Mouse (Mus musculus): Measurements from ENCODE around the gene Akt2. TPM values are rescaled to one million over a fixed set of nuclear protein-coding genes. Genes with fewer than 3 reads are reported as not detected.
A peak's percentile ranks its signal among the peaks of the same experiment; 100 is the strongest.

Gene Akt2
- polyA plus RNA-seq (2015; fragmentation: Nextera tagmentation; extraction: Ambion mirVana) = 94.2 and 97.1 TPM in 2 replicates

GRCm38 (mm10) chr7:27591266-27592216 lies at the start of gene Akt2:
TSS of gene Akt2 (plus strand) at chr7:27591552.
- H3K9me3 ChIP-seq = no peaks in the 10 kb centered on the region
- WGBS = under 1% methylated on average over 62 of the region's 71 CpGs
- H3K4me3 ChIP-seq = peak within 1 kb of the TSS; percentile 72
- H3K4me2 ChIP-seq (replicated peaks) = peak within 1 kb of the TSS; percentile 74
- peaks cover 16% of the 10 kb centered on the region for H3K4me1 ChIP-seq
- peak within 1 kb of the TSS; percentile 99 for H3K27ac ChIP-seq (replicated peaks)
- H3K9ac ChIP-seq (replicated peaks) = peak within 1 kb of the TSS; percentile 91
- no peaks in the 10 kb centered on the region for H3K27me3 ChIP-seq
- H3K36me3 ChIP-seq = no peaks in the 10 kb centered on the region
- ATAC-seq (replicated peaks) = peak; percentile 96

- Histone ChIP-seq H3K27me3 (no peaks in the 10 kb centered on the region), H3K4me3 (peak overlapping the region; percentile 57), H3K9ac (replicated peaks) (peak overlapping the region; percentile 61), H3K36me3 (peaks cover 19% of the 10 kb centered on the region), H3K4me2 (replicated peaks) (peak overlapping the region; percentile 78), H3K27ac (replicated peaks) (no peak overlapping the region; the same call in 1 of the 2 replicates), H3K9me3 (no peaks in the 10 kb centered on the region), H3K4me1 (peaks cover 21% of the 10 kb centered on the region)
- 66% methylated on average over 5 of the region's 5 CpGs for WGBS
- ATAC-seq (replicated peaks) = peak; percentile 3; the same call in 1 of the 2 replicates
Measured at GRCm38 (mm10) chr7:27541922-27542321, 49.4 kb upstream of the Akt2 start.

- Histone ChIP-seq H3K9me3 (no peaks in the 10 kb centered on the region), H3K4me3 (peak overlapping the region; percentile 57), H3K36me3 (peaks cover 14% of the 10 kb centered on the region), H3K27me3 (no peaks in the 10 kb centered on the region), H3K27ac (replicated peaks) (0 out of 2 replicates have a peak overlapping the region, but pooled peaks have one; percentile 14), H3K4me2 (replicated peaks) (peak overlapping the region; percentile 78), H3K9ac (replicated peaks) (peak overlapping the region; percentile 61), H3K4me1 (peaks cover 21% of the 10 kb centered on the region)
- peak; percentile 96 for ATAC-seq (replicated peaks)
- 3% methylated on average over 30 of the region's 30 CpGs for whole genome bisulfite sequencing
Measured at GRCm38 (mm10) chr7:27542392-27543033, 48.8 kb upstream of the Akt2 start.

- H3K4me1 ChIP-seq = peaks cover 21% of the 10 kb centered on the region
- no peak; the same call in 1 of the 2 replicates for ATAC-seq (replicated peaks)
- H3K36me3 ChIP-seq = peaks cover 8% of the 10 kb centered on the region
- 58% methylated on average over 6 of the region's 6 CpGs for WGBS
- H3K9me3 ChIP-seq = no peaks in the 10 kb centered on the region
- peak overlapping the region; percentile 57 for H3K4me3 ChIP-seq
- 0 out of 2 replicates have a peak overlapping the region, but pooled peaks have one; percentile 14 for H3K27ac ChIP-seq (replicated peaks)
- peak overlapping the region; percentile 78 for H3K4me2 ChIP-seq (replicated peaks)
- H3K27me3 ChIP-seq = no peaks in the 10 kb centered on the region
- peak overlapping the region; percentile 61 for H3K9ac ChIP-seq (replicated peaks)
Measured at GRCm38 (mm10) chr7:27543065-27543464, 48.3 kb upstream of the Akt2 start.

- H3K36me3 ChIP-seq = peaks cover 7% of the 10 kb centered on the region; the same call in 1 of the 2 replicates
- H3K4me1 ChIP-seq = peaks cover 21% of the 10 kb centered on the region
- WGBS = 97% methylated on average over 4 of the region's 4 CpGs
- H3K9ac ChIP-seq (replicated peaks) = no peak overlapping the region
- H3K4me2 ChIP-seq (replicated peaks) = no peak overlapping the region
- no peak overlapping the region for H3K27ac ChIP-seq (replicated peaks)
- H3K9me3 ChIP-seq = no peaks in the 10 kb centered on the region
- H3K4me3 ChIP-seq = no peak overlapping the region
- ATAC-seq (replicated peaks) = no peak
- no peaks in the 10 kb centered on the region for H3K27me3 ChIP-seq
Measured at GRCm38 (mm10) chr7:27543851-27544250, 47.5 kb upstream of the Akt2 start.

GRCm38 (mm10) chr7:27544675-27545370 lies 46.5 kb upstream of the Akt2 start:
- Histone ChIP-seq H3K27ac (replicated peaks) (no peak overlapping the region), H3K9me3 (no peaks in the 10 kb centered on the region), H3K4me2 (replicated peaks) (no peak overlapping the region), H3K36me3 (0 out of 2 replicates have a peak, but pooled peaks cover 3% of the 10 kb centered on the region), H3K4me1 (peaks cover 21% of the 10 kb centered on the region), H3K27me3 (no peaks in the 10 kb centered on the region), H3K4me3 (no peak overlapping the region), H3K9ac (replicated peaks) (no peak overlapping the region)
- 87% methylated on average over 12 of the region's 12 CpGs for WGBS
- ATAC-seq (replicated peaks) = no peak

GRCm38 (mm10) chr7:27549597-27549996 lies 41.8 kb upstream of the Akt2 start:
- ATAC-seq (replicated peaks) = no peak
- peaks cover 19% of the 10 kb centered on the region for H3K4me1 ChIP-seq
- H3K9me3 ChIP-seq = no peaks in the 10 kb centered on the region
- no peak overlapping the region for H3K4me2 ChIP-seq (replicated peaks)
- no peak overlapping the region for H3K9ac ChIP-seq (replicated peaks)
- no peaks in the 10 kb centered on the region for H3K27me3 ChIP-seq
- WGBS = 73% methylated on average over 6 of the region's 6 CpGs
- no peak overlapping the region for H3K27ac ChIP-seq (replicated peaks)
- H3K4me3 ChIP-seq = no peak overlapping the region
- H3K36me3 ChIP-seq = no peaks in the 10 kb centered on the region

- H3K27ac ChIP-seq (replicated peaks) = no peak overlapping the region
- H3K4me3 ChIP-seq = peak overlapping the region; percentile 75
- H3K4me1 ChIP-seq = peaks cover 29% of the 10 kb centered on the region
- H3K36me3 ChIP-seq = peaks cover 11% of the 10 kb centered on the region
- WGBS = 60% methylated on average over 5 of the region's 5 CpGs
- no peaks in the 10 kb centered on the region for H3K27me3 ChIP-seq
- H3K4me2 ChIP-seq (replicated peaks) = peak overlapping the region; percentile 77
- H3K9ac ChIP-seq (replicated peaks) = peak overlapping the region; percentile 65; the same call in 1 of the 2 replicates
- ATAC-seq (replicated peaks) = no peak
- no peaks in the 10 kb centered on the region for H3K9me3 ChIP-seq
Measured at GRCm38 (mm10) chr7:27552070-27552469, 39.3 kb upstream of the Akt2 start.

GRCm38 (mm10) chr7:27552931-27553513 lies 38.3 kb upstream of the Akt2 start, which contains the start of the genes Pld3 and 2310022A10Rik:
TSS of gene Pld3 (minus strand) at chr7:27553218.
TSS of gene 2310022A10Rik (plus strand) at chr7:27553233.
- H3K4me2 ChIP-seq (replicated peaks) = peak within 1 kb of the TSS; percentile 77
- H3K4me1 ChIP-seq = peaks cover 29% of the 10 kb centered on the region
- H3K36me3 ChIP-seq = peaks cover 11% of the 10 kb centered on the region
- no peaks in the 10 kb centered on the region for H3K9me3 ChIP-seq
- ATAC-seq (replicated peaks) = peak; percentile 100
- H3K9ac ChIP-seq (replicated peaks) = peak within 1 kb of the TSS; percentile 65
- H3K27me3 ChIP-seq = no peaks in the 10 kb centered on the region
- H3K4me3 ChIP-seq = peak within 1 kb of the TSS; percentile 75
- under 1% methylated on average over 41 of the region's 41 CpGs for WGBS
- peak within 1 kb of the TSS; percentile 42 for H3K27ac ChIP-seq (replicated peaks)

- Histone ChIP-seq H3K9ac (replicated peaks) (no peak overlapping the region), H3K9me3 (no peaks in the 10 kb centered on the region), H3K27ac (replicated peaks) (no peak overlapping the region), H3K27me3 (no peaks in the 10 kb centered on the region), H3K4me3 (no peak overlapping the region), H3K4me1 (0 out of 2 replicates have a peak, but pooled peaks cover 6% of the 10 kb centered on the region), H3K36me3 (peaks cover 61% of the 10 kb centered on the region), H3K4me2 (replicated peaks) (no peak overlapping the region)
- no peak for ATAC-seq (replicated peaks)
- WGBS = 89% methylated on average over 8 of the region's 8 CpGs
Measured at GRCm38 (mm10) chr7:27560291-27560887, 31.0 kb upstream of the Akt2 start.

GRCm38 (mm10) chr7:27560978-27561377 lies 30.4 kb upstream of the Akt2 start:
- Histone ChIP-seq H3K4me1 (0 out of 2 replicates have a peak, but pooled peaks cover 4% of the 10 kb centered on the region), H3K36me3 (peaks cover 59% of the 10 kb centered on the region), H3K9ac (replicated peaks) (no peak overlapping the region), H3K27me3 (no peaks in the 10 kb centered on the region), H3K9me3 (no peaks in the 10 kb centered on the region), H3K4me2 (replicated peaks) (no peak overlapping the region), H3K4me3 (no peak overlapping the region), H3K27ac (replicated peaks) (no peak overlapping the region)
- 93% methylated on average over 1 of the region's 1 CpGs for WGBS
- no peak for ATAC-seq (replicated peaks)

Data from forebrain, embryonic 15.5 days (tissue).